Mouse (Mus musculus): ENCODE data around the gene Tubb1. TPM values are rescaled to one million over a fixed set of nuclear protein-coding genes. Genes with fewer than 3 reads are reported as not detected.

Tubb1 gene
- total RNA-seq, 2 experiments from 2014 or later, result 0.43 TPM; not detected in 1

- no peak for DNase-seq
Observed at GRCm38 (mm10) chr2:174443046-174443445, 7.4 kb upstream of the Tubb1 start.

- DNase-seq, result no peak
Observed at GRCm38 (mm10) chr2:174444359-174444758, 6.1 kb upstream of the Tubb1 start.

- DNase-seq, result no peak
Observed at GRCm38 (mm10) chr2:174445018-174445417, 5.5 kb upstream of the Tubb1 start.

- no peak for DNase-seq
Observed at GRCm38 (mm10) chr2:174446492-174446891, 4.0 kb upstream of the Tubb1 start.

- no peak for DNase-seq
Observed at GRCm38 (mm10) chr2:174446905-174447304, 3.6 kb upstream of the Tubb1 start.

GRCm38 (mm10) chr2:174448405-174448804, 2.1 kb upstream of the Tubb1 start:
- DNase-seq, result no peak

GRCm38 (mm10) chr2:174453681-174454080, 3.2 kb downstream of the Tubb1 start:
- DNase-seq, result no peak

- no peak for DNase-seq
Observed at GRCm38 (mm10) chr2:174459365-174459764, 8.9 kb downstream of the Tubb1 start.

- no peak for DNase-seq
Observed at GRCm38 (mm10) chr2:174463370-174463769, 12.9 kb downstream of the Tubb1 start.

GRCm38 (mm10) chr2:174463789-174464523, 13.5 kb downstream of the Tubb1 start, which contains the start of gene Atp5e:
Gene Atp5e, minus strand, starts transcription at chr2:174464105.
- peak; percentile 94 for DNase-seq

GRCm38 (mm10) chr2:174470333-174470732, 19.8 kb downstream of the Tubb1 start:
- DNase-seq, result no peak

GRCm38 (mm10) chr2:174470786-174471405, 20.4 kb downstream of the Tubb1 start:
- no peak for DNase-seq

- no peak for DNase-seq
Observed at GRCm38 (mm10) chr2:174472407-174472806, 21.9 kb downstream of the Tubb1 start.

GRCm38 (mm10) chr2:174472818-174473549, 22.5 kb downstream of the Tubb1 start, which contains the start of gene Prelid3b:
Gene Prelid3b, minus strand, starts transcription at chr2:174473081.
- DNase-seq, result peak; percentile 100

GRCm38 (mm10) chr2:174473550-174473927, 23.0 kb downstream of the Tubb1 start:
- no peak for DNase-seq

GRCm38 (mm10) chr2:174477543-174478319, 27.2 kb downstream of the Tubb1 start:
- no peak for DNase-seq

- no peak for DNase-seq
Observed at GRCm38 (mm10) chr2:174478746-174479145, 28.3 kb downstream of the Tubb1 start.

GRCm38 (mm10) chr2:174487005-174487404, 36.5 kb downstream of the Tubb1 start:
- no peak for DNase-seq

- DNase-seq, result no peak
Observed at GRCm38 (mm10) chr2:174492858-174493257, 42.4 kb downstream of the Tubb1 start.

GRCm38 (mm10) chr2:174500814-174501503, 50.5 kb downstream of the Tubb1 start:
- no peak for DNase-seq

GRCm38 (mm10) chr2:174501517-174501916, 51.0 kb downstream of the Tubb1 start:
- no peak for DNase-seq

- no peak for DNase-seq
Observed at GRCm38 (mm10) chr2:174502321-174502720, 51.8 kb downstream of the Tubb1 start.
